Mouse (Mus musculus) layer of hippocampus, adult 18-20 months (tissue): ENCODE data around the gene Gcc2. TPM values are rescaled to one million over a fixed set of nuclear protein-coding genes. Genes with fewer than 3 reads are reported as not detected.
"Not testable (repeated sequence)": the region's sequence is repeated elsewhere in the genome, so short reads cannot be mapped to it uniquely, and the experiment has no call there.

Experiments used
- DNase-seq, 2 experiments: peaks; one replicate each; pipeline ENCODE4 v3.0.0; 2022; ENCODE audit warnings: low spot score in 2 of 2
- total RNA-seq, 2 experiments: library from RNA; stranded (reverse); gene quantifications; 2 replicates each; pipeline ENCODE4 v1.2.3; 2021

Gcc2 gene
- total RNA-seq, 2 experiments from 2014 or later = 77.6 to 89.1 TPM

DNA sequence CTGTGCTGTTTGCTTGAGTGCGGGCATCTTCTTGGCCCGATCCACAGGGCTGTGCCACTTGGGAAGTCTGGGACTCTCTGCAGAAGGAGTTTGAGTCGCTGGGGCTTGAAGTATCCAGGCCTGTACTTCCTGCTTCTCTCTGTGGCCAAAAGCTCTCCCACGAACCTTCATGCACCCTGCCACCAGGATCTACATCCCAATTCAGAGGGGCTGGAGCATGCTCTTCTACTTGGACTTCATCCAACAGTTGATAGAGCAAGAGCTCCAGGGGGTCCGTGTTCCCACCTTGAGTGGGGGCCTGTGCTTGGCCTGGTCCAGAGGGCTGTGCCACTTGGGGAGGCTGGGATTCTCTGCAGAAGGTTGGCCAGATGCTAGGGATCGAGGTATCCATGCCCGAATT lies 24.2 kb upstream of the Gcc2 start:
- DNase-seq = not testable (repeated sequence)

DNA sequence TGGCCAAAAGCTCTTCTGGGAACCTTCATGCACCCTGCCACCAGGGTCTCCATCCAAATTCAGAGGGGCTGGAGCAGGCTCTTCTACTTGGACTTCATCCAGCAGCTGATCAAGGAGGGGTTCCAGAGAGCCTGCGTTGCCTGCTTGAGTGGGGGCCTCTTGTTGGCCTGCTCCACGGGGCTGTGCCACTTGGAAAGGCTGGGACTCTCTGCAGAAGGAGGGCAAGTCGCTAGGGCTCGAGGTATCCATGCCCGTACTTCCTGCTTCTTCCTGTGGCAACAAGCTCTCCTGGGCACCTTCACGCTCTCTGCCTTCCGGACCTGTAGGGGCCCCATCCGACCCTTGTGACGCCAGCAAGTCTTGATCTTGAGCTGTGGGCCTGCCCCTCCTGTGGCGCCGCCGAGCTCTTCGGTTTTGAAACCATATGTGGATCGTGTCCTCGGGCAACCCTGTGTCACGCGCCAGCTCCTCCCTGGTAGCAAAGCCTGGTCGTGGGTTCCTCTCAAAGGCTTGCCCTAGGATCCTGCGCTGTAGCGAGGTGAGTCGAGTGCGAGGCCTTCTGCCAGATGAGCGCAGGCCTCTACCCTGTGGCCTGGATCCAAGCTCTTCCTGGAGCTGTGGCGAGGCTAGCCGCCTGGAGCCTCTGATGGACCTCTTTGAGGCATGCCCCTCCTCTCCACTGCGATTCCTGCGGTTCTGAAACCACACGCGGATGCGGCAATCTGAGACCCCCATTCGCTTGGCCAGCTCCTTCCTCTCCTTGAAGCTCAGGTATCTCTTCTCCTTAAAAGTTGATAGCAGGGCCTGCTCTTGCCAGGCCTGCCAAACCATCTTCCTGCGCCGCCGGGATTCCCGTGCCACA lies 23.3 kb upstream of the Gcc2 start:
- DNase-seq = peak; percentile 73 to 76

DNA sequence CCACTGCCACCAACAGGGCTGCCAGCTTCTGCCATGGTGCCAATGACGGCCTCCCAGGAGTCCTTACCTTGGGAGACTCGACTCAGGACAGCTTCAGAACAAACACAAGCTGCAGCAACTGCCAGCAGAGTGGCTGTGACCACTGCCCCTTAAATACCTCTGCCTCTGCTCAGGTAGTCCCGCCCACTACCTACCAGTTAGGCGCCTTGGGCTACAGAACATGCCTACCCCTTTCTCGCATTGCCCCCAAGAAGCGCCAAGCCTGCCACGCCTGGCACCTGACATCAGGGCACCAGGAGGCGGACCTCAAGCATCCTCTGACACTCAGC lies 22.7 kb upstream of the Gcc2 start, which contains the start of gene Duxf3:
Gene Duxf3, minus strand, starts transcription at position 35 of the 329 bp plus-strand sequence.
- not testable (repeated sequence) for DNase-seq

DNA sequence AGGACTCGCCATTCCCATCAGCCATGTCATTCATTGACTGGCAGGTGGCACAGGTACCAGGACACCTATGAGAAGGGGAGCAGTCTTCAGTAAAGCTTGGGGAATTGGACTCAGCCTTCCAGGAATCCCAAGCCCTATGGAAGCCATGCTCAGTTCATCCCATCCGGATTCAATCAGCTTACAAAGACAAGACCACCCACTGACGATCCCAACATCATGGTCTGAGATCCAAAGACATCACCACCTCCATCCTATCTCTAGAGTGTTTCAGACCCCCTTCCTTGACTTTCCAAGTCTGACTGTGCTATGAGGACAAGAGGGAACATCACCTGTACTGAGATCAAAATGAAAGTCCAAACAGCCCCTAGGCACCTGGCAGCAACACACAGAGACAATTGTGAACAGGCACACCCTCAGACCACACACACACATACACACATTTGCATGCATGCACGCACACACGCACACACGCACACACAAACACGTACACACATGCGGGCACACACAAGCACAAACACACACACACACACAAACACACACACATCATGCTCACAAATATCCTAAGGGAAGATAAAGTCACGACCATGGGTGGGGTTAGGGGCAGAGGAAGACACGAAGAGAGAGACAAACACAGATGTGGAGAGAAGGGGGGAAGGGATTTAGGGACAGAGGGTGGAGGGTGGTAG lies 22.1 kb upstream of the Gcc2 start:
- not testable (repeated sequence) for DNase-seq

DNA sequence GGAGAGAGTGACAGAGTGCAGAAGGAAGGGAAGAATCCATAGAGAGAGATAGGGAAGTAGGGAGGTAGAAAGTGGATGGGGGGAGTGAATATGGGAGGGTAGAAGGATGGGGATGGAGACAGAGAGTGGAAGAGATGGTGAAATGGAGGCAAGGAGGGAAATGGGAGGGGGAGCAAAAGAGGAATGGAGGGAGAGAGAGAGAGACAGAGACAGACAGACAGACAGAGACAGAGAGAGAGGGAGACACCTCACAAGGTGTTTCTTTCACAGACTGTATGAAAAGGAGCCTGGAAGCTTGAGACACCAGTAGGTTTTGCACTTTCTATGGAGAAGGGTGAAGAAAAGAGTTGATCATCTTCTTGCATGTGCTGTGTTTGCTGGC lies 21.6 kb upstream of the Gcc2 start:
- not testable (repeated sequence) for DNase-seq

DNA sequence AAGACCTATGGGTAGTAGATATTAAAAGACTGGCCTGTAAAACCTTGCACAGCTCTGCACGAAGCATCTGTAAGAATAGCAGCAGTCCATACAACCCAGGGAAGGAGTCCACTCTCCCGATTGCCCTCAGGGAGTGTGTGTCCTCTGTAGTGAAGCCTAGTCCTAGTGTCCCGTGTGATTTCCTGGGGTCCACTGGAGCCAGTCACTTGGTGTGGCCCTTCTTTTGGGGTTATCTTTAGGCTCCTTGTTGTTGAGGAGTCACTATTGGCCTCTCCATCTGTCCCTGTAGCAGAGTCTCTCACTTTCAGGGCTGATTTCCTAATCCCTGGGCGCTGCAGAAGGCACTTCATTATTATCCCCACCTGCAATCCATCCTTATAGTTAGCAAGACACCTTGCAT lies 20.3 kb upstream of the Gcc2 start:
- not testable (repeated sequence) for DNase-seq

DNA sequence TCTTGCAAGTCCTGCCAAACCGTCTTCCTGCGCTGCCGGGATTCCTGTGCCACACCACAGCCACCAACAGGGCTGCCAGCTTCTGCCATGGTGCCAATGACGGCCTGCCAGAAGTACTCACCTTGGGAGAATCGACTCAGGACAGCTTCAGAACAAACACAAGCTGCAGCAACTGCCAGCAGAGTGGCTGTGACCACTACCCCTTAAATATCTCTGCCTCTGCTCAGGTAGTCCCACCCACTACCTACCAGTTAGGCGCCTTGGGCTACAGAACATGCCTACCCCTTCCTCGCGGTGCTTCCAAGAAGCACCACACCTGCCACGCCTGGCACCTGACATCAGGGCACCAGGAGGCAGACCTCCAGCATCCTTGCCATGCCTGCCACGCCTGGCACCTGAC lies 18.7 kb upstream of the Gcc2 start, which contains the start of gene Gm4981:
Gene Gm4981, minus strand, starts transcription at position 89 of the 400 bp plus-strand sequence.
- no peak for DNase-seq

DNA sequence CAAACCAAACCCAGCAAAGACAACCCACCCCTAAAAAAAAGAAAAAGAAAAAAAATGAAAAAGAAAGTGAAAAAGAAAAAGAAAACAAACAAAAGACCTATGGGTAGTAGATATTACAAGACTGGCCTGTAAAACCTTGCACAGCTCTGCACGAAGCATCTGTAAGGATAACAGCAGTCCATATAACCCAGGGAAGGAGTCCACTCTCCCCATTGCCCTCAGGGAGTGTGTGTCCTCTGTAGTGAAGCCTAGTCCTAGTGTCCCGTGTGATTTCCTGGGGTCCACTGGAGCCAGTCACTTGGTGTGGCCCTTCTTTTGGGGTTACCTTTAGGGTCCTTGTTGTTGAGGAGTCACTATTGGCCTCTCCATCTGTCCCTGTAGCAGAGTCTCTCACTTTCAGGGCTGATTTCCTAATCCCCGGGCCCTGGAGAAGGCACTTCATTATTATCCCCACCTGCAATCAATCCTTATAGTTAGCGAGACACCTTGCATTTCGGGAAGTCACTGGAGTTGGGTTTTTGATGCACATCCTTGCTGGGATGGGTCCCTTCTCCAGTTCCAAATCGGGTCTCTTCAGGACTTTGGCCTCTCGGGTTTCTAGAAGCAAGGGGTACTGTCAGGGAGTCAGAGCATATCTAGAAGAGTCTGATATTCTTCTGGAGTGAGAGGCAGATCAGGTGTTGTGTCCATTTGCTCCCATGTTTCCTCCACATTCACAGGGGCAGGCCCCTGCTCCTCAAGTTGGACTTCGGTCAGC lies 16.1 kb upstream of the Gcc2 start:
- peak; percentile 50 to 69 for DNase-seq

DNA sequence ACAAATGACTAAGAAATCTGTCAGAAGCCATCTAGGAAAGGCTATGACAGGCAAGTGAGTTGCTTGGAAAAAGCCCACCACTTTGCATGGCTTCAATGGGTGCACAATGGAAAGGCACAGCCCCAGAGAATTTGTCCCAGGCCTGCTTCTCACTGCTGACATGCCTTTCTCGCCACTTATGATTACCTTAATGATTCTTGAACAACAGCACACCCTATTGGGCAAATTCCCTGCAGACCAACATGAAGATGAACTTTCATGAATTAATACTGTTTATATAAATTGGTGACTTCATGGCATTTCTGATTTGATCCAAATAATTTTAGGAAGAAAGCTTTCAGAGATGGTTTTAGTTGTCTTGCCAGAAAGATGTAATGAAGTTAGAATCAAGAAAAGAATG lies 5.8 kb upstream of the Gcc2 start:
- DNase-seq = no peak

DNA sequence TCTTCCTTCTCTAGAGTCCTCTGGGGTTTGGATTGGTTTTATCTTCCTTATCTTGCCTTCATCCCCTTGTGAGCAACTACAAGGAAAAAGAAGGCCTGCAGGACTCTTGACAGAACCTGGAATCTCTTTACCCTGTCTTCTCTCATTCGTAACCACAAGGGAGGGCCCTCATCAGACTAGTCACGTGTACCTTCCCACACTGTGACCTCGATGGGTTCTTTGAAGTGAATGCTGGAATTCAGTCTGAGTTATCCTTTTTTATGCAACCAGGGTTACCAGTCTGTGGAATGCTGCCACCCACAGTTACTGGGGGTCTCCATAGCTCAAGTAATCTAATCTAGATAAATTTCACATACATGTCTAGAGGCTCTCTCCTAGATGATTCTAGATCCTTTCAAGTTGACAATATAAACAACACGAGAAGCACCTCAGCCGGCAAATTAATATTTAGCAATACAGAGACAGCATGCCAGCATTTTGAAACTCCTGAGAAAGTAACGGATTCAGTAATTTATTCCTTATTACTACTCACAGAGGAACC lies 592 bp upstream of the Gcc2 start:
- DNase-seq = no peak

DNA sequence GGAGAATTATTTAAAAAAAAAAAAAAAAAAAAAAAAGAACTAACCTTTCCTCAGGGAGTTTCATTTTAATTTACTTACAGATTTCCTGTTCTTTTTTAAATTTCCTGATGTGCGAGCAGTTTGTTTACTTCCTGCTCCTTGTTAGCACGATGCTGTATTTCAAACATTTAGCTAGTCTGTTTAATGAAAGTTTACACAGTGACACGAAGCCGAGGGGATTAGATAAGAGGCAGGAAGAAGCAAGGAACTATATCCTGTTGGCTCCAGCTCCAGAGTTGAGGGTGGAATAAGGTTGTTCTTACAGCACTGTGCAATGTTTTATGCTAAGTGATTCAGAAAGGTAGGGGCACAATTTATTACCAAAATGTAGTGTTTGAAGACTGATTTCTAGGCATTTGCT lies 657 bp downstream of the Gcc2 start:
- no peak for DNase-seq

DNA sequence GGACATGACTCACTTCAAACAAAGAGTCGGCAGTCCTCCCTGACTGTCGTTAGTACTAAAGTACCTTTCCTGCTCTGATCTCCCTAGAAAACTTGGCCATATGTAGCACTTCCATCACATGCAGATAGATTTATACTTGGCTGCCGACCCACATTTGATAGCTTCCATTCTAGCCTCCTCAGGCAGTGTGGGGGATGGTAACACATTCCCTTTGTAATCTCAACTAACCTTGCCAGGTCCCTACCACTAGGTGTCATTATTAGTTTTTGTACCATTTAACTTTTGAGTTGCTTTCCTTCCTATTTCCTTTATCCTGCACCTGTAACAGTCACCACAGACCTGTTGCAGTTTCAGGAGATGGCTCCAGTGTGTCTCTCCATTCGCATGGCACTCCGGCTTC lies 3.2 kb downstream of the Gcc2 start:
- no peak for DNase-seq

DNA sequence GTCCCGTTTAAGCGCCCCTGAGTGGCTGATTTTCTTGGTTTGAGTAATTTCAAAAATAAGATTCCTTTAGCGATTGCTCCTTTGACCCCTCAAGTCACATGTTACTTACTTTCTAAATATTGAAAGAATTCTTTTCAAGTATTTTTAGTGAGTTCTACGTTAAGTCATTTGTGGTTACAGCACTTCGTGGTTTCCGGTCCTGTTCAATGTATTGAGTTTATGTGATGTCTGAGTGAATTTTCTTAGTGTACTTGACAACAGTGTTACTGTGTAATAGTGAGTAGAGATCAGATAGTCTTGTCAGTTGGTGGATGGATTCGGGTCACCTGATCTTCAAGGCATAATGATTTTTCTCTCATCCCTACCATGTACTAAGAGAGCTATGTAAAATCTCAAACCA lies 26.9 kb downstream of the Gcc2 start:
- no peak for DNase-seq

DNA sequence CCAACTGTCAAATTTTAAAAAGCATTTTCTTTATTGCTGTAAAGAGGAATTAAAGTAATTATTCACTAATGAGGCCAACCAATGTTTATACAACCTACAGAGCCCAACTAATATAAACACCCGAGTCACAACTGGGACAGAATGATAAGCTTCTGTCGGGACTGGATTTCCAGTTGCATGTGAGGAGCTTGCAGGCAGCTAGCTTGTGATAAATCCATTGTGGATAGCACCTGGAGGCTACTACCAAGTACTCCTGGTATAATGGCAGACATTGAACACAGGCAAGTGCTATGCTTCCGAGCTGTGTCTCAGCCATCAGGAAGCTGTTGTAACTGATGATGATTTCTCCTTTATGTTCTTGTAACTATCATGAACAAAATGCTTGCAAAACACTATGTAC lies 35.4 kb downstream of the Gcc2 start:
- DNase-seq = no peak

DNA sequence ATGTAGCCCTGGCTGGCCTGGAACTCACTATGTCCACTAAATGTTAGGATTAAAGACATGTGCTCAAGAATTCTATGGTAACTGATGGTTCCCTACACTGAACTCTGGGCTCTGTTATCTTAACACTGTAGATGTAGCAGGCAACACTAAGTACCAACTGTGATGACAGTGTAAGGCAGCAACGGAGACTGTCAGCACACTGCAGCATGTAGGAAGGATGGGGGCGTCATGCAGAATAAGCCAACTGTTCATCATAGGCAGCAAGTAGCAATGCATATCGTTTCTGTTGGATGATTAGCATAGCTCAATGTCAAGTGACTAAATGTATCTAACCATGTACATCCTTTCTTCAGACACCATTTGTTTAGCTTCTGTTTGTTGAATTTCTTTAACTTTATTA lies 38.9 kb downstream of the Gcc2 start:
- DNase-seq = peak; percentile 37 to 75

DNA sequence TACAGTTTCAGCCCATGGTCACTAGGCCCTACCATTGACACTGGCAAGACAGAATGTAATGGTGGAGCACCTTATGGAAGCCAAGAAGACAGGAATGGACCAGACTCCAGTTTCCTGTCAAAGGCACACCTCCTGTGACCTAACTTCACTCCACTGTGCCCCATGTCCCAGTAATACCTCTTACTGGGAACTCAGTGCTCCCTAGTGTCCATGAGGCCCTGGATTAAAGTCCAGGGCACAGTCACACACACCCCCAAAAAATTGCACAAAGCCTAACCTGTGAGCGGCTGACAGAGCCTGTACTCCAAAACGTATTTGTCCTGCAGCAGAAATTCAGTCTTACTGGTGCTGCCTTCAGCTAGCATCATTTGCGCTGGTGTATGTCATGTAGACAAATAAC lies 40.3 kb downstream of the Gcc2 start:
- DNase-seq = no peak

DNA sequence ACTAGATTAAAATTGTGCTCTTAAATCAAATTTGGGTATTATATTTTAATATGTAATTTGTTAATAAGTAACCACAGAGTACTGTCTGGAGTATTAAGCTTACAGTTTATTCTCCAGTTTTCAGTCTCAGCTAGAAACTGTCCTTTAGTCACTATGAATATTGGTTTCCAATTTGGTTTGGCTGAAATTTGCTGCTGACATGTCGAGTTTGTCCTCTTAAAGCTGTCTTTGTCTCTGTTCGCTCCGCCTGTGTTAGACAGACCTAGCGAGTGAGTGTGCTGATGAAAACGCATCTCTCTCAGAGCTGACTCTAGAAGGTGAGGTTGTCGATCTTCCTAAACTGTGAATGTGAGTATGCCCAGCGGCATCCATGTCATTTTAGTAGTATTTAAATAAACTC lies 49.7 kb downstream of the Gcc2 start:
- DNase-seq = no peak

DNA sequence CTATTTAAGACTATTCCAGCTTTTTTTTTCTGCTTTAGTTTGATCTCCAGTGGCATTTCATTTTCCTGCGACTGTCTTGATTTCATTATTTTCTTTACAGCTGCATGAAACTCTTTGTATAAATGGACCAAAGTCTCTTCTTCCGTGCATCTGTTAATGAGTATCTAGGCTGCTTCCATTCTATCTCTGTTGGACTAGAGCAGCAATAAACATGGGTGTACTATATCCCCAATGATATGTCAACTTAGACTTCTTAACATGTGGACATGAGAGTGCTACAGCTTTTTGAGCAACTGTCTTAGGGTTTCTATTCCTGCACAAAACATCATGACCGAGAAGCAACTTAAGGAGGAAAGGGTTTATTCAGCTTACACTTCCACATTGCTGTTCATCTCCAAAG lies 51.6 kb downstream of the Gcc2 start:
- no peak for DNase-seq

DNA sequence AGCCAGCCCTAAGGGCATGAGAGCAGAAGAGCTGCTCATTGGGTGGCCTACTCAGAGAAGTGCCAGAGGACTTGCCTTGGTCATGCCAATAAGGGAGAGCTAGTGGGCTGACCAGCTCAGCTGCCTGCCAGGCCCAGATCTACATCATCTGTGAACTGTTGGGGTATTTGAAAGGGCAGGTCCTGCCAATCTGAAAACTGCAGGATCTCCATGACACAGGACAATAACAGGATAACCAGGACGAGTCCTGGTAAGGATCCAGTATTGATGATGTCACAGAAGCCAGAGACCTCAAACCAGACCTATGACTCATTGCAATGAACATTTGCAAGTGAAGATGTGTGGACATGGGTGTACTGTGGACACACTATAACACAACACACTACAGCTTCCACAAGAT lies 55.5 kb downstream of the Gcc2 start:
- no peak for DNase-seq

DNA sequence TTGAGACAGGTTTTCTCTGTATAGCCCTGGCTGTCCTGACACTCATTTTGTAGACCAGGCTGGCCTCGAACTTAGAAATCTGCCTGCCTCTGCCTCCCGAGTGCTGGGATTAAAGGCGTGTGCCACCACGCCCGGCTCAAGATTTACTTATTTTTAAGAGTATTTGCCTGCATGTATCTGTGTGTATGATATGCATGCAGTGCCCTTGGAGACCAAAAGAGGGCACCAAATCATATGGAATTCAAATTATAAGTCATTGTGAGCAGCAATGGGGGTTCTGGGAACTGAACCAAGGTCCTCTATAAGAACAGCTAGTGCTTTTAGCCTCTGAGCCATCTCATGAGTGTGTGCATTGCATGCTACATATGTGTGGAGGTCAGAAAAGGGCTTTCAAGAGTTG lies 57.6 kb downstream of the Gcc2 start:
- no peak for DNase-seq

DNA sequence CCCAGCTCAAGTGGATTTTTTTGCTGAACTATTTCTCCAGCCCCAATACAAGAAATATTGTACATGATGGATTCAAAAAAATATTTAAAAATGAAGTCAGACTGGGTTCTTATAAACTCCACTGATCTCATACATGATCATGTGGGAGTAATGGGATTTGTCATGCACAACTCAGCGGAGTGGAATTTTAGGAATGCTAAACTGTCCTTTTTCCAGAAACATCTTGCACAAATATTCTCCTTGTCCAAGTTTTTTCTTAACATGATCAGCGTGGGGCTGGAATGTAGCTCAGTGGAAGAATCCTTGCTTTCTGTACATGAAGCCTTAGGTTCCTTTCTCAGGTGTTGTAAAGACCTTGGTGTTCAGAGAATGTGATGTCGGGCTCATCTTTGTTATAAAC lies 65.6 kb downstream of the Gcc2 start:
- no peak for DNase-seq
